In genomic region chr9:70679132-70680091, GRCm38 (mm10) we compare ENCODE assay signal across 8 mouse cellular contexts. TPM values are rescaled to one million over a fixed set of nuclear protein-coding genes. Genes with fewer than 3 reads are reported as not detected.
DNase-seq lines count a peak whose midpoint lies in the region; ATAC-seq and TF ChIP-seq lines count a peak whose summit lies in the region.

No protein-coding gene starts in this region.

- TF ChIP-seq CTCF in heart, adult 2 months (IDR thresholded peaks at IDR 0.05): no peak
- TF ChIP-seq CTCF in kidney, adult 2 months (conservative IDR thresholded peaks at IDR 0.05; ENCODE audit: insufficient read depth, insufficient read length, low read depth, low read length): no peak

- H3K27ac ChIP-seq in embryonic facial prominence, embryonic 11.5 days (replicated peaks; ENCODE audit: low read depth, low read length): peak overlapping the region; percentile 92
- H3K27ac ChIP-seq in heart, adult 2 months: peak overlapping the region; percentile 88
- H3K27ac ChIP-seq in kidney, adult 2 months (ENCODE audit: insufficient read depth, low read depth, low read length): peak overlapping the region; percentile 83
- H3K27ac ChIP-seq in liver, embryonic 12.5 days: peak overlapping the region; percentile 99
- H3K27ac ChIP-seq in stomach, embryonic 14.5 days (ENCODE audit: low read length): peak overlapping the region; percentile 97

- no peak for TF ChIP-seq POLR2A in heart, adult 2 months (IDR thresholded peaks at IDR 0.05; ENCODE audit: insufficient read depth, low read depth, low read length)
- no peak for TF ChIP-seq POLR2A in kidney, adult 2 months (IDR thresholded peaks at IDR 0.05; ENCODE audit: low read depth, low read length)

- no peak for TF ChIP-seq EP300 in heart, adult 2 months (IDR thresholded peaks at IDR 0.05; ENCODE audit: insufficient read depth, low read depth, low read length)

- peak; percentile 71 for DNase-seq in A20 (ENCODE audit: low read depth, low spot score)
- peak; percentile 69 to 87 for DNase-seq in adrenal gland, adult (ENCODE audit: inconsistent age in 2 of 2, low spot score in 1 of 2)
- peak; percentile 48 for DNase-seq in embryonic facial prominence, embryonic 11.5 days (ENCODE audit: low spot score)
- DNase-seq in heart, adult 2 months: peak; percentile 78 to 80
- DNase-seq in kidney, adult 2 months: peak; percentile 46

- ATAC-seq in embryonic facial prominence, embryonic 11.5 days (replicated peaks; ENCODE audit: insufficient number of reproducible peaks, low FRiP score, low TSS enrichment, low read depth): no peak; the same call in 1 of the 2 replicates
- ATAC-seq in liver, embryonic 12.5 days: peak; percentile 10; the same call in 1 of the 2 replicates
- ATAC-seq in monocyte, adult 5-6 weeks (replicated peaks; ENCODE audit: insufficient number of reproducible peaks, low FRiP score, low TSS enrichment, poor library complexity, severe bottlenecking): peak; percentile 10; the same call in 1 of the 2 replicates
- ATAC-seq in stomach, embryonic 14.5 days (ENCODE audit: insufficient number of reproducible peaks, insufficient read depth, low FRiP score, low read depth): peak; percentile 70

- under 1% methylated on average over 98 of the region's 103 CpGs for WGBS in embryonic facial prominence, embryonic 11.5 days
- under 1% methylated on average over 78 of the region's 103 CpGs for WGBS in heart, adult 2 months
- WGBS in kidney, adult 2 months: under 1% methylated on average over 103 of the region's 103 CpGs
- under 1% methylated on average over 92 of the region's 103 CpGs for WGBS in liver, embryonic 12.5 days (ENCODE audit: insufficient replicate concordance)
- WGBS in stomach, embryonic 14.5 days: under 1% methylated on average over 82 of the region's 103 CpGs

- H3K79me2 ChIP-seq in heart, adult 2 months (replicated peaks; ENCODE audit: control insufficient read depth, insufficient read depth, low read length): peaks cover 4% of the 10 kb centered on the region; the same call in 1 of the 2 replicates

- no peaks in the 10 kb centered on the region for H3K4me1 ChIP-seq in embryonic facial prominence, embryonic 11.5 days (ENCODE audit: control insufficient read depth, insufficient read depth, low read length)
- peaks cover 8% of the 10 kb centered on the region for H3K4me1 ChIP-seq in heart, adult 2 months (ENCODE audit: control insufficient read depth, insufficient read depth, low read length)
- peaks cover 5% of the 10 kb centered on the region; the same call in 1 of the 2 replicates for H3K4me1 ChIP-seq in kidney, adult 2 months (ENCODE audit: control insufficient read depth, insufficient read depth, low read length)
- peaks cover 54% of the 10 kb centered on the region for H3K4me1 ChIP-seq in liver, embryonic 12.5 days
- peaks cover 16% of the 10 kb centered on the region; the same call in 1 of the 2 replicates for H3K4me1 ChIP-seq in stomach, embryonic 14.5 days (ENCODE audit: control insufficient read depth, insufficient read depth, low read length)

- H3K9me3 ChIP-seq in embryonic facial prominence, embryonic 11.5 days (replicated peaks; ENCODE audit: control insufficient read depth, low read length): no peaks in the 10 kb centered on the region
- no peaks in the 10 kb centered on the region for H3K9me3 ChIP-seq in liver, embryonic 12.5 days (replicated peaks)
- no peaks in the 10 kb centered on the region for H3K9me3 ChIP-seq in stomach, embryonic 14.5 days (ENCODE audit: control insufficient read depth, low read depth, low read length)

- peak overlapping the region; percentile 95 for H3K9ac ChIP-seq in embryonic facial prominence, embryonic 11.5 days (replicated peaks; ENCODE audit: low read length)
- H3K9ac ChIP-seq in heart, adult 2 months (ENCODE audit: low read depth, low read length): peak overlapping the region; percentile 95
- H3K9ac ChIP-seq in liver, embryonic 12.5 days: peak overlapping the region; percentile 100
- H3K9ac ChIP-seq in stomach, embryonic 14.5 days (replicated peaks; ENCODE audit: low read depth, low read length): peak overlapping the region; percentile 96

- peak overlapping the region; percentile 91 for H3K4me3 ChIP-seq in embryonic facial prominence, embryonic 11.5 days (ENCODE audit: low read depth, low read length)
- peak overlapping the region; percentile 82 for H3K4me3 ChIP-seq in heart, adult 2 months
- peak overlapping the region; percentile 83 for H3K4me3 ChIP-seq in kidney, adult 2 months (ENCODE audit: insufficient read depth, low read depth, low read length)
- H3K4me3 ChIP-seq in liver, embryonic 12.5 days: peak overlapping the region; percentile 99
- peak overlapping the region; percentile 95 for H3K4me3 ChIP-seq in stomach, embryonic 14.5 days (ENCODE audit: low read depth, low read length)

- H3K36me3 ChIP-seq in embryonic facial prominence, embryonic 11.5 days (replicated peaks; ENCODE audit: control insufficient read depth, insufficient read depth, low read depth, low read length): no peaks in the 10 kb centered on the region
- H3K36me3 ChIP-seq in heart, adult 2 months (ENCODE audit: control insufficient read depth, insufficient read depth, low read length): peaks cover 12% of the 10 kb centered on the region
- H3K36me3 ChIP-seq in kidney, adult 2 months (ENCODE audit: control insufficient read depth, insufficient read depth, low read length): no peaks in the 10 kb centered on the region
- peaks cover 12% of the 10 kb centered on the region; the same call in 1 of the 2 replicates for H3K36me3 ChIP-seq in liver, embryonic 12.5 days
- H3K36me3 ChIP-seq in stomach, embryonic 14.5 days (ENCODE audit: control insufficient read depth, insufficient read depth, low read length): no peaks in the 10 kb centered on the region

- intact Hi-C loops in heart, adult 2 months (cut with DNase I): loop anchor here (5.0 kb wide), 1 partner anchor 53 kb away; no protein-coding TSS in a partner anchor

- no peaks in the 10 kb centered on the region for H3K27me3 ChIP-seq in embryonic facial prominence, embryonic 11.5 days (ENCODE audit: control insufficient read depth, insufficient read depth, low read length)
- H3K27me3 ChIP-seq in heart, adult 2 months (ENCODE audit: control insufficient read depth, insufficient read depth, low read length): no peaks in the 10 kb centered on the region
- H3K27me3 ChIP-seq in kidney, adult 2 months (replicated peaks; ENCODE audit: control insufficient read depth, insufficient read depth, low read length): no peaks in the 10 kb centered on the region
- no peaks in the 10 kb centered on the region for H3K27me3 ChIP-seq in liver, embryonic 12.5 days (replicated peaks)
- H3K27me3 ChIP-seq in stomach, embryonic 14.5 days (ENCODE audit: control insufficient read depth, insufficient read depth, low read length): no peaks in the 10 kb centered on the region

- peak overlapping the region; percentile 75 for H3K4me2 ChIP-seq in embryonic facial prominence, embryonic 11.5 days (ENCODE audit: low read depth, low read length)
- H3K4me2 ChIP-seq in liver, embryonic 12.5 days: peak overlapping the region; percentile 69
- peak overlapping the region; percentile 71 for H3K4me2 ChIP-seq in stomach, embryonic 14.5 days (replicated peaks; ENCODE audit: low read depth, low read length)

RNA-seq across cellular contexts. Expression of gene Adam10, which starts 0.6 kb away (rescaled TPM):
- 62.9 and 70.3 TPM in 2 replicates for polyA plus RNA-seq in embryonic facial prominence, embryonic 11.5 days (2014; fragmentation: Nextera tagmentation; extraction: Ambion mirVana)
- total RNA-seq in heart, adult 2 months (2021): 10 to 100 TPM; 37.0 to 39.2 TPM
- polyA plus RNA-seq in heart, adult 2 months (2012; rRNA removed): 9.5 and 20.7 TPM in 2 replicates
- 14.5 and 15.3 TPM in 2 replicates for polyA plus RNA-seq in kidney, adult 2 months (2012; rRNA removed)
- polyA plus RNA-seq in liver, embryonic 12.5 days (2016; fragmentation: Nextera tagmentation; extraction: Ambion mirVana): 101 and 107 TPM in 2 replicates
- total RNA-seq in monocyte, adult 5-6 weeks (2017): 48.9 to 70.6 TPM (median 59.7 TPM) in 3 replicates
- 67.5 and 73.3 TPM in 2 replicates for polyA plus RNA-seq in stomach, embryonic 14.5 days (2014; fragmentation: Nextera tagmentation; extraction: Ambion mirVana)

RNA-seq across cellular contexts. Expression of gene Mindy2, which starts 22.4 kb away (rescaled TPM):
- polyA plus RNA-seq in embryonic facial prominence, embryonic 11.5 days (2014; fragmentation: Nextera tagmentation; extraction: Ambion mirVana): 6.5 and 7.8 TPM in 2 replicates
- 10 to 100 TPM; 34.8 to 36.7 TPM for total RNA-seq in heart, adult 2 months (2021)
- 7.1 and 17.7 TPM in 2 replicates for polyA plus RNA-seq in heart, adult 2 months (2012; rRNA removed)
- polyA plus RNA-seq in kidney, adult 2 months (2012; rRNA removed): 10.0 and 10.8 TPM in 2 replicates
- polyA plus RNA-seq in liver, embryonic 12.5 days (2016; fragmentation: Nextera tagmentation; extraction: Ambion mirVana): 28.9 and 29.6 TPM in 2 replicates
- total RNA-seq in monocyte, adult 5-6 weeks (2017): 29.6 to 34.1 TPM (median 31.8 TPM) in 3 replicates
- 11.3 and 13.2 TPM in 2 replicates for polyA plus RNA-seq in stomach, embryonic 14.5 days (2014; fragmentation: Nextera tagmentation; extraction: Ambion mirVana)

RNA-seq across cellular contexts. Expression of gene Gm10642, which starts 23.4 kb away (rescaled TPM):
- polyA plus RNA-seq in embryonic facial prominence, embryonic 11.5 days (2014; fragmentation: Nextera tagmentation; extraction: Ambion mirVana): 0.14 and 0.21 TPM in 2 replicates
- under 1 TPM; 0.23 to 0.41 TPM for total RNA-seq in heart, adult 2 months (2021)
- polyA plus RNA-seq in heart, adult 2 months (2012; rRNA removed): 0.21 and 0.23 TPM in 2 replicates
- polyA plus RNA-seq in kidney, adult 2 months (2012; rRNA removed): 0.38 and 0.41 TPM in 2 replicates
- 1.5 and 1.6 TPM in 2 replicates for polyA plus RNA-seq in liver, embryonic 12.5 days (2016; fragmentation: Nextera tagmentation; extraction: Ambion mirVana)
- 1.2 to 2.9 TPM in 2 of 3 replicates, not detected in the other for total RNA-seq in monocyte, adult 5-6 weeks (2017)
- polyA plus RNA-seq in stomach, embryonic 14.5 days (2014; fragmentation: Nextera tagmentation; extraction: Ambion mirVana): 0.26 and 0.38 TPM in 2 replicates
